Mouse (Mus musculus): ENCODE data around the gene Ogfr. TPM values are rescaled to one million over a fixed set of nuclear protein-coding genes. Genes with fewer than 3 reads are reported as not detected.

Gene Ogfr
- polyA plus RNA-seq, 1 experiment: 81.8 TPM

DNA sequence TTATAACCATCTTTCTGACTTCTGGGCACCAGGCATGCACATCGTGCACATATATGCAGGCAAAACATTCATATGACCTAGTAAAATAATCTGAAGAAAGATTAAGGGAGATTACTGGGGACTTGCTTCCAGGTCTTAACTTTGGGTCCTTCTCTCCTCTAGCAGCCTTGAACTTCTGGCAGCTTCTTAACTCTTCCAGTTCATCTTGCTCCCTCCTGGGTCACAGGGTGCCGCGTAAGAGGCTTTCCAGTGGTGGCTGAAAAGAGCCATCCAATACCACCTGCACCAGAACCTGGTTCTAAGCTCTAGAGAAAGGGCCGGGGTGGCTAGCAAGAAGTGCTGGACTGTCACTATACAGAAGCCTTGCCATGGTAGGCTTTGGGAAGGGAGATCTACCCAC lies 8.4 kb downstream of the Ogfr start, which contains the start of gene Col9a3:
Gene Col9a3 (plus strand): TSS at position 301 of the 400 bp plus-strand sequence.
- H3K36me3 ChIP-seq (ENCODE audit: control insufficient read depth, insufficient read depth): peaks cover 14% of the 10 kb centered on the region
- H3K4me2 ChIP-seq (ENCODE audit: low read depth): no peak within 1 kb of the TSS
- TF ChIP-seq E2F4 (IDR thresholded peaks at IDR 0.05; ENCODE audit: insufficient read depth) (no peak), TCF3 (IDR thresholded peaks at IDR 0.05; ENCODE audit: insufficient read length, low read depth) (no peak), SRF (IDR thresholded peaks at IDR 0.05; ENCODE audit: control insufficient read depth, insufficient read length, low read depth) (no peak), TCF12 (IDR thresholded peaks at IDR 0.05; ENCODE audit: insufficient read depth, poor library complexity, severe bottlenecking) (no peak), CEBPB (IDR thresholded peaks at IDR 0.05; ENCODE audit: insufficient read depth, poor library complexity, severe bottlenecking) (no peak), POLR2AphosphoS2 (IDR thresholded peaks at IDR 0.05; ENCODE audit: insufficient read length, low read depth) (no peak), REST (IDR thresholded peaks at IDR 0.05; ENCODE audit: insufficient read depth, insufficient read length) (no peak), MYOD1 (IDR thresholded peaks at IDR 0.05; ENCODE audit: control insufficient read depth in 1 of 3, insufficient read length in 2 of 3, low read depth in 2 of 3) (no peak), MYOG (IDR thresholded peaks at IDR 0.05; ENCODE audit: control insufficient read depth in 1 of 3, insufficient read depth in 1 of 3, insufficient read length in 2 of 3, low read depth in 2 of 3) (no peak), POLR2A (IDR thresholded peaks at IDR 0.05; ENCODE audit: insufficient read length, low read depth) (no peak), MAX (IDR thresholded peaks at IDR 0.05; ENCODE audit: low read depth) (no peak), USF1 (IDR thresholded peaks at IDR 0.05; ENCODE audit: low read depth) (no peak)
- no peak within 1 kb of the TSS for H3K4me3 ChIP-seq
- no peak within 1 kb of the TSS for H3ac ChIP-seq (ENCODE audit: control insufficient read depth, insufficient read length)
- H3K27me3 ChIP-seq (ENCODE audit: control insufficient read depth, insufficient read depth, insufficient read length): no peaks in the 10 kb centered on the region
- H3K79me2 ChIP-seq (ENCODE audit: control insufficient read depth, insufficient read depth): no peaks in the 10 kb centered on the region

DNA sequence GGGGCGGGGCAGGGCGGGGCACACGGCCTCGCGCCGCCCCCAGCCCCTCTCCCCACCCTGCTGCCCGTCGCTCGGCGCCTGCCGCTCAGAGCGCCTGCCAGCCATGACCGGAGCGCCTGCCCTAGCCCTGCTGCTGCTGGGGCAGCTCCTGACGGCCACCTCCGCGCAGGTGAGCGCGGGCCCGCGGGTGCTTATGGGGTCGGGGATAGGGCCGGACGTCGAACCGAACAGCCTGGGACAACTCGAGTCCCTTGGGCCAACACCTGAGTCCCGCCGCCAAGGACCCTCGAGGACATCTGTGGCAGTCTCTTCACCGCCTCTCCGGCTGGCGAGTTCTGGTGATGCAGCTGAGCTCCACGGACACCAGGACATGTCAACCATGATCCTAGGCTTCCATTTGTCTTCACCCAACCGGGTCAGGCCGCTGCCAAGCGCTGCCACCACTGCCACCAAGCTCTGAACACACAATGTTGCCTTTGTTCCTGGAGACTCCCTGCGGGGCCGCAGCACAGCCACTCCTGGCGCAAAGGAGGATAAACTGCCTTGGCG lies 9.2 kb downstream of the Ogfr start:
- no peak overlapping the region for H3K4me3 ChIP-seq
- H3K4me2 ChIP-seq (ENCODE audit: low read depth): no peak overlapping the region
- no peaks in the 10 kb centered on the region for H3K27me3 ChIP-seq (ENCODE audit: control insufficient read depth, insufficient read depth, insufficient read length)
- H3K79me2 ChIP-seq (ENCODE audit: control insufficient read depth, insufficient read depth): no peaks in the 10 kb centered on the region
- TF ChIP-seq TCF3 (IDR thresholded peaks at IDR 0.05; ENCODE audit: insufficient read length, low read depth): no peak
- no peak for TF ChIP-seq REST (IDR thresholded peaks at IDR 0.05; ENCODE audit: insufficient read depth, insufficient read length)
- no peak for TF ChIP-seq TCF12 (IDR thresholded peaks at IDR 0.05; ENCODE audit: insufficient read depth, poor library complexity, severe bottlenecking)
- TF ChIP-seq MAX (IDR thresholded peaks at IDR 0.05; ENCODE audit: low read depth): no peak
- TF ChIP-seq MYOD1 (IDR thresholded peaks at IDR 0.05; ENCODE audit: control insufficient read depth in 1 of 3, insufficient read length in 2 of 3, low read depth in 2 of 3): no peak
- TF ChIP-seq SRF (IDR thresholded peaks at IDR 0.05; ENCODE audit: control insufficient read depth, insufficient read length, low read depth): no peak
- no peak for TF ChIP-seq POLR2A (IDR thresholded peaks at IDR 0.05; ENCODE audit: insufficient read length, low read depth)
- no peak for TF ChIP-seq USF1 (IDR thresholded peaks at IDR 0.05; ENCODE audit: low read depth)
- no peak for TF ChIP-seq POLR2AphosphoS2 (IDR thresholded peaks at IDR 0.05; ENCODE audit: insufficient read length, low read depth)
- no peak for TF ChIP-seq E2F4 (IDR thresholded peaks at IDR 0.05; ENCODE audit: insufficient read depth)
- TF ChIP-seq MYOG (IDR thresholded peaks at IDR 0.05; ENCODE audit: control insufficient read depth in 1 of 3, insufficient read depth in 1 of 3, insufficient read length in 2 of 3, low read depth in 2 of 3): no peak
- TF ChIP-seq CEBPB (IDR thresholded peaks at IDR 0.05; ENCODE audit: insufficient read depth, poor library complexity, severe bottlenecking): no peak
- no peak overlapping the region for H3ac ChIP-seq (ENCODE audit: control insufficient read depth, insufficient read length)
- peaks cover 7% of the 10 kb centered on the region for H3K36me3 ChIP-seq (ENCODE audit: control insufficient read depth, insufficient read depth)

GRCm38 (mm10) chr2:180600569-180601021 lies 11.6 kb downstream of the Ogfr start:
- no peak overlapping the region for H3K4me2 ChIP-seq (ENCODE audit: low read depth)
- peaks cover 7% of the 10 kb centered on the region for H3K27me3 ChIP-seq (ENCODE audit: control insufficient read depth, insufficient read depth, insufficient read length)
- no peak overlapping the region for H3ac ChIP-seq (ENCODE audit: control insufficient read depth, insufficient read length)
- H3K4me3 ChIP-seq: no peak overlapping the region
- H3K79me2 ChIP-seq (ENCODE audit: control insufficient read depth, insufficient read depth): no peaks in the 10 kb centered on the region
- TF ChIP-seq REST (IDR thresholded peaks at IDR 0.05; ENCODE audit: insufficient read depth, insufficient read length) (no peak), TCF12 (IDR thresholded peaks at IDR 0.05; ENCODE audit: insufficient read depth, poor library complexity, severe bottlenecking) (no peak), MAX (IDR thresholded peaks at IDR 0.05; ENCODE audit: low read depth) (no peak), CEBPB (IDR thresholded peaks at IDR 0.05; ENCODE audit: insufficient read depth, poor library complexity, severe bottlenecking) (no peak), TCF3 (IDR thresholded peaks at IDR 0.05; ENCODE audit: insufficient read length, low read depth) (no peak), SRF (IDR thresholded peaks at IDR 0.05; ENCODE audit: control insufficient read depth, insufficient read length, low read depth) (no peak), MYOD1 (IDR thresholded peaks at IDR 0.05; ENCODE audit: control insufficient read depth in 1 of 3, insufficient read length in 2 of 3, low read depth in 2 of 3) (no peak), USF1 (IDR thresholded peaks at IDR 0.05; ENCODE audit: low read depth) (no peak), POLR2AphosphoS2 (IDR thresholded peaks at IDR 0.05; ENCODE audit: insufficient read length, low read depth) (no peak), MYOG (IDR thresholded peaks at IDR 0.05; ENCODE audit: control insufficient read depth in 1 of 3, insufficient read depth in 1 of 3, insufficient read length in 2 of 3, low read depth in 2 of 3) (no peak), E2F4 (IDR thresholded peaks at IDR 0.05; ENCODE audit: insufficient read depth) (no peak), POLR2A (IDR thresholded peaks at IDR 0.05; ENCODE audit: insufficient read length, low read depth) (no peak)
- H3K36me3 ChIP-seq (ENCODE audit: control insufficient read depth, insufficient read depth): no peaks in the 10 kb centered on the region

DNA sequence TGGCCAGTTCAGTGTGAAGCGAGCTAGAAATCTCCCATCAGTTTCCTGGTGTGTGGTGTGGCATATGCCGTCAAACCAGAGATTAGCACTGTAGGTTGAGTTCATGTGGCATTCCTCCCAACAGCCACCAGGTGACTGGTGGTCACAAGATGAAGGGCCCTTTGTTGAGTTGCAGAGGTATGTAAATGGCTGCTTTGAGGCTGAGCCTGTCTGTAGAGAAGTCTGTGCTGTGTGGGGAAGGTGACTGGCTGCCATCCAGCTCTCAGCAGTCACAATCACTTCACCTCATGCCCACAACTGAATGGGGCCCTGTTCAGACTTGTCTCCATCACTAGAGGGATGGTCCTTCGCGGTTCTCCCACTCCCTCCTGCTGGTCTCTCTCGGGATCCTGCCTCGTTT lies 15.7 kb downstream of the Ogfr start:
- no peak overlapping the region for H3ac ChIP-seq (ENCODE audit: control insufficient read depth, insufficient read length)
- TF ChIP-seq MYOG (IDR thresholded peaks at IDR 0.05; ENCODE audit: control insufficient read depth in 1 of 3, insufficient read depth in 1 of 3, insufficient read length in 2 of 3, low read depth in 2 of 3) (no peak), TCF12 (IDR thresholded peaks at IDR 0.05; ENCODE audit: insufficient read depth, poor library complexity, severe bottlenecking) (no peak), REST (IDR thresholded peaks at IDR 0.05; ENCODE audit: insufficient read depth, insufficient read length) (no peak), TCF3 (IDR thresholded peaks at IDR 0.05; ENCODE audit: insufficient read length, low read depth) (no peak), USF1 (IDR thresholded peaks at IDR 0.05; ENCODE audit: low read depth) (no peak), POLR2A (IDR thresholded peaks at IDR 0.05; ENCODE audit: insufficient read length, low read depth) (no peak), E2F4 (IDR thresholded peaks at IDR 0.05; ENCODE audit: insufficient read depth) (no peak), POLR2AphosphoS2 (IDR thresholded peaks at IDR 0.05; ENCODE audit: insufficient read length, low read depth) (no peak), MAX (IDR thresholded peaks at IDR 0.05; ENCODE audit: low read depth) (no peak), CEBPB (IDR thresholded peaks at IDR 0.05; ENCODE audit: insufficient read depth, poor library complexity, severe bottlenecking) (no peak), MYOD1 (IDR thresholded peaks at IDR 0.05; ENCODE audit: control insufficient read depth in 1 of 3, insufficient read length in 2 of 3, low read depth in 2 of 3) (no peak), SRF (IDR thresholded peaks at IDR 0.05; ENCODE audit: control insufficient read depth, insufficient read length, low read depth) (no peak)
- H3K79me2 ChIP-seq (ENCODE audit: control insufficient read depth, insufficient read depth): no peaks in the 10 kb centered on the region
- H3K4me2 ChIP-seq (ENCODE audit: low read depth): no peak overlapping the region
- no peak overlapping the region for H3K4me3 ChIP-seq
- no peaks in the 10 kb centered on the region for H3K36me3 ChIP-seq (ENCODE audit: control insufficient read depth, insufficient read depth)
- H3K27me3 ChIP-seq (ENCODE audit: control insufficient read depth, insufficient read depth, insufficient read length): peaks cover 15% of the 10 kb centered on the region

Measured in myocyte (in vitro differentiated cells).